In genomic region chr5:76929180-76929877, GRCm38 (mm10) we compare ENCODE assay signal across 9 mouse cellular contexts. TPM values are rescaled to one million over a fixed set of nuclear protein-coding genes. Genes with fewer than 3 reads are reported as not detected.
DNase-seq lines count a peak whose midpoint lies in the region; ATAC-seq lines count a peak whose summit lies in the region.
"Had no signal": no experiment of that assay in that cellular context is flagged by ENCODE, and none has a peak within 500 bp of the region (broad histone marks: within the 10 kb centered on the region; RNA-seq: fewer than 3 reads in every experiment).

No protein-coding gene starts in this region.

- peak; percentile 57 for DNase-seq in kidney, adult 11 months
- no peak for DNase-seq in kidney, adult 18-20 months
- DNase-seq in kidney, postnatal 10 days = peak; percentile 51
- no peak for DNase-seq in right cerebral cortex, postnatal 14 days

- ATAC-seq in granulocyte monocyte progenitor cell, adult 5-6 weeks (replicated peaks; ENCODE audit: poor library complexity, severe bottlenecking) = peak; percentile 97
- ATAC-seq in megakaryocyte progenitor cell, adult 5-6 weeks (replicated peaks; ENCODE audit: poor library complexity) = peak; percentile 87
- no peak for ATAC-seq in erythroid progenitor cell, adult 5-6 weeks (replicated peaks; ENCODE audit: low FRiP score, poor library complexity, severe bottlenecking)
- ATAC-seq in erythroblast, adult 5-6 weeks (replicated peaks; ENCODE audit: low FRiP score, poor library complexity, severe bottlenecking) = no peak
- ATAC-seq: midbrain, embryonic 16.5 days had no signal

RNA-seq across cellular contexts. Expression of gene Paics, which starts 21.8 kb away (rescaled TPM):
- 266 and 303 TPM in 2 replicates for total RNA-seq in granulocyte monocyte progenitor cell, adult 5-6 weeks (2014; fragmentation: Nextera tagmentation)
- total RNA-seq in granulocyte monocyte progenitor cell, adult 5-6 weeks (2017) = 463 and 482 TPM in 2 replicates
- total RNA-seq in megakaryocyte progenitor cell, adult 5-6 weeks (2015) = 393 and 397 TPM in 2 replicates
- total RNA-seq in megakaryocyte progenitor cell, adult 5-6 weeks (2017) = 381 and 407 TPM in 2 replicates
- 105 and 119 TPM in 2 replicates for total RNA-seq in erythroid progenitor cell, adult 5-6 weeks (2015; ENCODE audit: low replicate concordance)
- total RNA-seq in erythroid progenitor cell, adult 5-6 weeks (2017; ENCODE audit: low replicate concordance) = 75.2 and 130 TPM in 2 replicates
- total RNA-seq in erythroblast, adult 5-6 weeks (2015; ENCODE audit: low replicate concordance) = 72.1 and 74.2 TPM in 2 replicates
- total RNA-seq in erythroblast, adult 5-6 weeks (2017; ENCODE audit: low replicate concordance) = 55.9 and 80.4 TPM in 2 replicates

RNA-seq across cellular contexts. Expression of gene Ppat, which starts 22.0 kb away (rescaled TPM):
- 45.5 and 46.1 TPM in 2 replicates for total RNA-seq in granulocyte monocyte progenitor cell, adult 5-6 weeks (2014; fragmentation: Nextera tagmentation)
- total RNA-seq in granulocyte monocyte progenitor cell, adult 5-6 weeks (2017) = 73.6 and 87.8 TPM in 2 replicates
- 47.7 and 62.1 TPM in 2 replicates for total RNA-seq in megakaryocyte progenitor cell, adult 5-6 weeks (2015)
- total RNA-seq in megakaryocyte progenitor cell, adult 5-6 weeks (2017) = 71.2 and 80.3 TPM in 2 replicates
- total RNA-seq in erythroid progenitor cell, adult 5-6 weeks (2015; ENCODE audit: low replicate concordance) = 6.8 and 12.2 TPM in 2 replicates
- total RNA-seq in erythroid progenitor cell, adult 5-6 weeks (2017; ENCODE audit: low replicate concordance) = 15.1 and 17.4 TPM in 2 replicates
- 9.8 and 13.3 TPM in 2 replicates for total RNA-seq in erythroblast, adult 5-6 weeks (2015; ENCODE audit: low replicate concordance)
- 12.0 and 12.8 TPM in 2 replicates for total RNA-seq in erythroblast, adult 5-6 weeks (2017; ENCODE audit: low replicate concordance)

RNA-seq across cellular contexts. Expression of gene Aasdh, which starts 24.0 kb away (rescaled TPM):
- total RNA-seq in granulocyte monocyte progenitor cell, adult 5-6 weeks (2014; fragmentation: Nextera tagmentation) = 18.1 and 33.9 TPM in 2 replicates
- total RNA-seq in granulocyte monocyte progenitor cell, adult 5-6 weeks (2017) = 21.9 and 38.7 TPM in 2 replicates
- total RNA-seq in megakaryocyte progenitor cell, adult 5-6 weeks (2015) = 17.9 and 20.1 TPM in 2 replicates
- total RNA-seq in megakaryocyte progenitor cell, adult 5-6 weeks (2017) = 27.3 and 35.1 TPM in 2 replicates
- total RNA-seq in erythroid progenitor cell, adult 5-6 weeks (2015; ENCODE audit: low replicate concordance) = 2.5 and 24.9 TPM in 2 replicates
- total RNA-seq in erythroid progenitor cell, adult 5-6 weeks (2017; ENCODE audit: low replicate concordance) = 6.3 and 12.6 TPM in 2 replicates
- 4.2 TPM in 2 replicates for total RNA-seq in erythroblast, adult 5-6 weeks (2015; ENCODE audit: low replicate concordance)
- 3.6 and 13.5 TPM in 2 replicates for total RNA-seq in erythroblast, adult 5-6 weeks (2017; ENCODE audit: low replicate concordance)

RNA-seq across cellular contexts. Expression of gene Srp72, which starts 45.2 kb away (rescaled TPM):
- 188 and 189 TPM in 2 replicates for total RNA-seq in granulocyte monocyte progenitor cell, adult 5-6 weeks (2014; fragmentation: Nextera tagmentation)
- 145 and 146 TPM in 2 replicates for total RNA-seq in granulocyte monocyte progenitor cell, adult 5-6 weeks (2017)
- total RNA-seq in megakaryocyte progenitor cell, adult 5-6 weeks (2015) = 143 and 160 TPM in 2 replicates
- total RNA-seq in megakaryocyte progenitor cell, adult 5-6 weeks (2017) = 142 and 151 TPM in 2 replicates
- 41.4 and 41.5 TPM in 2 replicates for total RNA-seq in erythroid progenitor cell, adult 5-6 weeks (2015; ENCODE audit: low replicate concordance)
- total RNA-seq in erythroid progenitor cell, adult 5-6 weeks (2017; ENCODE audit: low replicate concordance) = 28.4 and 102 TPM in 2 replicates
- total RNA-seq in erythroblast, adult 5-6 weeks (2015; ENCODE audit: low replicate concordance) = 26.3 and 35.1 TPM in 2 replicates
- total RNA-seq in erythroblast, adult 5-6 weeks (2017; ENCODE audit: low replicate concordance) = 40.6 and 45.2 TPM in 2 replicates

Comparison
In these comparisons a context has a peak if more than half of its experiments do, and no peak if none do; other contexts are left out.
1. DNase-seq: peak in kidney, adult 11 months (single experiment) and kidney, postnatal 10 days (single experiment); none in kidney, adult 18-20 months (single experiment) and right cerebral cortex, postnatal 14 days (single experiment).
2. ATAC-seq: peak in granulocyte monocyte progenitor cell, adult 5-6 weeks (single experiment) and megakaryocyte progenitor cell, adult 5-6 weeks (single experiment); none in erythroid progenitor cell, adult 5-6 weeks (single experiment) and erythroblast, adult 5-6 weeks (single experiment).